Mouse (Mus musculus) intestine, embryonic 14.5 days (tissue): ENCODE results near the gene Mipol1. TPM values are rescaled to one million over a fixed set of nuclear protein-coding genes. Genes with fewer than 3 reads are reported as not detected.

Experiments
- ATAC-seq: fragments of 200-750 bp; cut with Nextera tagmentation; replicated peaks from 2 replicates; pipeline ENCODE4 v1.8.0; 2017; ENCODE audit warnings: low read depth, moderate number of reproducible peaks, moderate TSS enrichment, moderate library complexity; ENCODE audit not compliant: low FRiP score, low TSS enrichment
- DNase-seq: peaks from one replicate; pipeline ENCODE4 v3.0.0-alpha.2; 2018; ENCODE audit warnings: low spot score
- H3K27ac ChIP-seq: fragments of 300-500 bp; sonication (generic); 2 replicates; pipeline ENCODE4 v1.5.1; 2014; ENCODE audit warnings: low read depth, mild to moderate bottlenecking, control low read depth
- H3K27me3 ChIP-seq: fragments of 300-500 bp; sonication (generic); replicated peaks from 2 replicates; pipeline ENCODE4 v1.6.1; 2014; ENCODE audit warnings: low read length, control low read depth; ENCODE audit not compliant: control insufficient read depth, insufficient read depth
- H3K36me3 ChIP-seq: fragments of 300-500 bp; sonication (generic); 2 replicates; pipeline ENCODE4 v1.6.1; 2014; ENCODE audit warnings: low read length, control low read depth; ENCODE audit not compliant: control insufficient read depth, insufficient read depth
- H3K4me1 ChIP-seq: fragments of 300-500 bp; sonication (generic); replicated peaks from 2 replicates; pipeline ENCODE4 v1.6.1; 2014; ENCODE audit warnings: low read length, control low read depth, mixed read lengths; ENCODE audit not compliant: control insufficient read depth, insufficient read depth
- H3K4me2 ChIP-seq: fragments of 300-500 bp; sonication (generic); 2 replicates; pipeline ENCODE4 v1.6.1; 2014; ENCODE audit warnings: low read length
- H3K4me3 ChIP-seq: fragments of 300-500 bp; sonication (generic); 2 replicates; pipeline ENCODE4 v1.5.1; 2014; ENCODE audit warnings: low read depth, low read length, control low read depth, mixed read lengths
- H3K9ac ChIP-seq: fragments of 300-500 bp; sonication (generic); 2 replicates; pipeline ENCODE4 v1.6.1; 2014; ENCODE audit warnings: mild to moderate bottlenecking, low read length
- H3K9me3 ChIP-seq: fragments of 300-500 bp; sonication (generic); 2 replicates; pipeline ENCODE4 v1.6.1; 2016; ENCODE audit warnings: low read length, control low read depth; ENCODE audit not compliant: control insufficient read depth
- WGBS: fragments of 180-500 bp; shearing (Covaris S2); extraction: QIAGEN DNeasy Blood & Tissue Kit; methylation state at CpG from one replicate; pipeline ENCODE4 v1.1.7; 2014; 5-methylcytosine and 5-hydroxymethylcytosine counted together
- polyA plus RNA-seq: library from polyadenylated mRNA; unstranded; fragments of >200 nt; fragmentation: Nextera tagmentation; extraction: Ambion mirVana; gene quantifications from 2 replicates; pipeline ENCODE4 v1.2.1, GENCODE M21; 2014

The Mipol1 gene
- polyA plus RNA-seq, 1 experiment from 2014 or later, result 9.8 TPM

DNA sequence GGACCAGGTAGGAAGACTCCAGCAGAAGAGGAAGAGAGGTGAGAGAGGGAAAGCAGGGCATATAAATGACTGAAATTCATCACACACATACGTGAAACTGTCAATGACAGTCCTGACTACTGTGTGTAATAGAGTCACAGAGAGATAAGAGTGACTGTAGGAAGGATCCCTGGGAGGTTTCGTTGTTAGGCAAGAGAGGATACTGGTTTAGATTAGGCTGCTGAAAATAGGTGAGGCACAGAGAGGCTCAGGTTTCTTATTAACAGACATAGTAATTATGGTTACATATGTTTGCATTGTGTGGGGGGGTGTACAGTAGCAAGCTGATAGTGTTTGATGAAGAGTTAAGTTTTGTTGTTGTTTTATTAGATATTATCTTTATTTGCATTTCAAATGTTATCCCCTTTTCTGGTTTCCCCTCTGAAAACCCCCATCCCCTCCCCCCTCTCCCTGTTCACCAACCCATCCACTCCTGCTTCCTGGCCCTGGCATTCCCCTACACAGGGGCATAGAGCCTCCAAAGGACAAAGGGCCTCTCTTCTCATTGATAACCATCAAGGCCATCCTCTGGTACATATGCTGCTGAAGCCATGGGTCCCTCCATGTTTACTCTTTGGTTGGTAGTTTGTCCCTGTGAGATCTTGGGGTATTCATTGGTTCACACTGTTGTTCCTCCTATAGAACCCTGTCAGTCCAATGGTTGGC is 157.5 kb downstream of the Mipol1 start:
- no peaks in the 10 kb centered on the region for H3K27me3 ChIP-seq
- H3K27ac ChIP-seq, result no peak overlapping the region
- no peak overlapping the region for H3K4me3 ChIP-seq
- ATAC-seq (no peak), DNase-seq (no peak)
- H3K9me3 ChIP-seq, result no peaks in the 10 kb centered on the region
- H3K36me3 ChIP-seq, result no peaks in the 10 kb centered on the region
- no peak overlapping the region for H3K9ac ChIP-seq
- no peaks in the 10 kb centered on the region for H3K4me1 ChIP-seq
- H3K4me2 ChIP-seq, result no peak overlapping the region
- WGBS, result 62% methylated on average over 2 of the region's 2 CpGs

DNA sequence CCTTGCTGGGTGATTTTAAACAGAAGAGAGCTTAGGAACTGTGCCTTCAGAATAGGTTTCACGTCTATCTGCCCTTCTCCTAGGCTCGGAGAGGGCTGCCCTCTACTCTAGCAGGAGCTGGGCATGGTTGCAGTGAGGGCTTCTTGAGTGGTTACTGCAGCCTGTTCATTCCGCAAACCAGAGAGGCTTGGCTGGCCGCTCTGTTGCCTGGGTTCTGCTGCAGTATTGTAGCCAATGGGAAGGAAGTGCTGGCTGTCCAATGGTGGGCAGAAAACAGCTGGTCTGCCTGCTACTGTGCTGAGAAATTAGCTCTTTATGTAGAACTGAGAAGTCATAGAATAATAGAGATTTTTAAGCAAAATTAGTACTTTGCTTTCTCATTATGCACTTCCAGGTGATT is 169.3 kb downstream of the Mipol1 start:
- Histone ChIP-seq H3K27me3 (no peaks in the 10 kb centered on the region), H3K4me1 (no peaks in the 10 kb centered on the region), H3K4me2 (no peak overlapping the region), H3K27ac (no peak overlapping the region), H3K9ac (no peak overlapping the region), H3K9me3 (no peaks in the 10 kb centered on the region), H3K36me3 (no peaks in the 10 kb centered on the region), H3K4me3 (no peak overlapping the region)
- ATAC-seq (no peak), DNase-seq (no peak)
- 57% methylated on average over 4 of the region's 4 CpGs for WGBS

DNA sequence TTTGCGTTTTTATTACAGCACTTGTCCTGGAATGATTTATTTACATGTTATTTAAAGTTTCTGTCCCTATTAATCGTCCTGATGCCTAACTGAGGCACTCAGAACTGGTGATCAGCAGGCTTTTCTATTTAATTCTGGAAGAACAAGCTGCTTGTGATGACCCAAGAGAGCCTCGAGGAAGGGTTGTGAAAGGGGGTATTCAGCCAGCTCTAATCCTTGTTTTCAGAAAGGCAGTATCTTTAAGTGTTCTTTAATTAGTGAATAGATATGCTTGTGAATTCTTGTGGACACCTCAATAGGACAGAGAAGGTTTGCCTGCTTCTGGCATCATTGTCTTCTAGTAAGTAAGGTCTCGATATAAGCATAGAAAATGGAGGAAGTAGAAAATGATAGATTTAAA is 170.0 kb downstream of the Mipol1 start:
- H3K27ac ChIP-seq, result no peak overlapping the region
- H3K36me3 ChIP-seq, result no peaks in the 10 kb centered on the region

DNA sequence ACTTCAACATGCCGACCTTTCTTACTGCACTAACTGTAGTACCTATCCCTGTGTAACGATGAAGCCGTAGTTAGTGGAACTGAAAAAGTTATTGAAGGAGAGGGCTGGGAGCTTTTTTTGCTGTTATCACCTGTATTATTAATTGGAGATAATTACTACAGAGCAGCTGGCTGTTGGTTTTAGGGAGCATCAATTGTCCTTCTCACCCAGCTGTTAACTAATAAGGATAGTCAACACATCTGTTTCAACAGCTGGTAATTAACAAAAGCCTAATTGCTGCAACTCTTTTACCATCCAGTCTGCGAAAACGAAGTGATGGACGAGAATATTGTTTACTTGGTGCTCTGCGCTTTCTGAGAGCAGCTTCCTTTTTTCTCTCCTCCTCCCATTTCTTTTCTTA is 170.9 kb downstream of the Mipol1 start:
- no peaks in the 10 kb centered on the region for H3K36me3 ChIP-seq
- 62% methylated on average over 7 of the region's 7 CpGs for WGBS

More for the DNA sequence above, 170.0 kb downstream of the Mipol1 start:
- WGBS, result 56% methylated on average over 4 of the region's 4 CpGs
- H3K4me2 ChIP-seq, result no peak overlapping the region
- DNase-seq (no peak), ATAC-seq (no peak)
- no peak overlapping the region for H3K4me3 ChIP-seq
- no peaks in the 10 kb centered on the region for H3K4me1 ChIP-seq
- no peak overlapping the region for H3K9ac ChIP-seq
- no peaks in the 10 kb centered on the region for H3K27me3 ChIP-seq
- no peaks in the 10 kb centered on the region for H3K9me3 ChIP-seq

DNA sequence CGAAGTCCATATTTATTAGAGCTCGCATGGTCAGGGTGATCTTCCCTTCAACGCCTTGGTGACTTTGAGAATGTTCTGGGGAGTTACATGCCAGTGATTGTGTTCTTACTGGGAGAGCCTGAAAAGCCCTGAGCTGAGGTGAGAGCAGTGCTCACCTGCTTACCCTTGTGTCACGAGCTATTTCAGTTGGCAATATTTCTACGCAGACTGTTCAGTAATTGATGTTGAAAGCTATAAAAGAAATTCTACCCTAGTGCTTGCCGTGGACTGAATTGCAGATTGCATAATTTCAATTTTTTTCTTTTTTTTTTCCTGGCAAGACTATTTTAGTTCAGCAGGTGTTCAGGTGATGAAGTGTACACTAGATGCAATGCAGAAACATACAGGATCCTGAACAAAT is 172.1 kb downstream of the Mipol1 start:
- no peak for DNase-seq
- H3K4me3 ChIP-seq, result no peak overlapping the region
- H3K27me3 ChIP-seq, result no peaks in the 10 kb centered on the region
- no peak overlapping the region for H3K4me2 ChIP-seq
- no peak overlapping the region for H3K9ac ChIP-seq
- H3K4me1 ChIP-seq, result no peaks in the 10 kb centered on the region
- H3K36me3 ChIP-seq, result no peaks in the 10 kb centered on the region
- no peak for ATAC-seq
- no peaks in the 10 kb centered on the region for H3K9me3 ChIP-seq
- H3K27ac ChIP-seq, result no peak overlapping the region
- whole genome bisulfite sequencing, result 82% methylated on average over 6 of the region's 6 CpGs

More for the DNA sequence above, 170.9 kb downstream of the Mipol1 start:
- Histone ChIP-seq H3K9me3 (no peaks in the 10 kb centered on the region), H3K27me3 (no peaks in the 10 kb centered on the region), H3K4me1 (no peaks in the 10 kb centered on the region), H3K9ac (no peak overlapping the region), H3K4me3 (no peak overlapping the region), H3K4me2 (no peak overlapping the region), H3K27ac (no peak overlapping the region)
- DNase-seq, result no peak
- no peak for ATAC-seq

DNA sequence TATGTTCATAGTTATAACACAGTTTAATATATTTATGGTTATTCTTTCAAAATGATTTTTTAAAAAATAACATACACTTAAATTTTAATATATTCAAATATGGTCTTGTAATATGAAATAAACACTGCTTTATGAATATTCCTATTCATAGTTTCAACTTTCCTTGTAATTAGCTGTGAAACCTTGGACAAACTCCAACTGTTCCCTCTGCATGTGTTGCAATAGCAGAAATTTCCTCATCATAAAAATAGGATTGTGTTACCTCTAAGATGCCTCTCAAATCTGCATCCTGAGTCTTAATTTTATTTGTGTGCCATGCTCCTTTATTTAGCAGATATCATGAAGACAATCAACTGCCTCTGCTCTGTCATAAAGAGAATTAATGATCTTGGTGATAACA is 179.7 kb downstream of the Mipol1 start:
- Histone ChIP-seq H3K36me3 (no peaks in the 10 kb centered on the region), H3K27me3 (no peaks in the 10 kb centered on the region), H3K4me3 (no peak overlapping the region), H3K27ac (no peak overlapping the region), H3K9ac (no peak overlapping the region), H3K9me3 (no peaks in the 10 kb centered on the region), H3K4me2 (no peak overlapping the region), H3K4me1 (no peaks in the 10 kb centered on the region)
- DNase-seq (no peak), ATAC-seq (no peak)

DNA sequence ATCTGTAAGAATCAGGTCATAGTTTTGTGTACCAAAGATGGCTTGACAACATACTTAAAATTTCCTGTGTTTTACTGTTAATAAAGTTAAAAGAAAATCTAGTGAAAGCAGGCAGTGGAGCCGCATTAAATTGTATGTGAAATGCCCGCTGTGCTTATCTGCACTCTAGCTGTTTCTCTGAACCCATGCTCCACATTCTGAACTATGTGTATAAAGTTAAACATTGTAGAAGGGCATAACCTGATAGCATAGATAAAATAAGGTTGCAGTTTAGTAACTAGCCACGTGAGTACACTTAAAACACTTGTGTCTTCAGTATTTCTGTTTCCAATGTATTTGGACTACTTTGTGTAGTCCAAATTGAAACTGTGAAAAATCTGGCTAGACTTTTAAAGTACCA is 183.6 kb downstream of the Mipol1 start:
- no peaks in the 10 kb centered on the region for H3K27me3 ChIP-seq
- no peak overlapping the region for H3K27ac ChIP-seq
- no peak for DNase-seq
- no peak overlapping the region for H3K9ac ChIP-seq
- ATAC-seq, result no peak
- no peak overlapping the region for H3K4me2 ChIP-seq
- H3K4me3 ChIP-seq, result no peak overlapping the region
- WGBS, result 65% methylated on average over 3 of the region's 3 CpGs
- no peaks in the 10 kb centered on the region for H3K4me1 ChIP-seq
- no peaks in the 10 kb centered on the region for H3K9me3 ChIP-seq
- no peaks in the 10 kb centered on the region for H3K36me3 ChIP-seq

DNA sequence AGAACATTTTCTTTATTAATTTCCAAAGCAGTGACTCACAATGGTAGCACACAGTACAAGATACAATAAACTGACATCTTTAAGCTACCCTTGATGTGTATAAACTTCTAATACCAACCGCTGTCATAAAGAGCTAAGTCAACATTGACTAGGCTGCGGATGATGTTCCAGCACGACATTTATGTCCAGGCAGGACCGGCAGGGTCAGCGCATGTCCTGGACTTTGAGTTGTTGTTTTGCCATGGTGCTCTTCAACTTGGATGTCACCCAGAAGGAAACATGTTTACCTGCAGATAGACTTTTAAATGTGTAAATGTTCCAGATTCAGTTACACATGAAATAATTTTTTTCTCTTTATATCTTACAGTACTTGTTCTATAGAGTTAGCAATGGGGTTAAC is 194.7 kb downstream of the Mipol1 start:
- H3K36me3 ChIP-seq, result no peaks in the 10 kb centered on the region
- WGBS, result 80% methylated on average over 5 of the region's 5 CpGs
- no peaks in the 10 kb centered on the region for H3K9me3 ChIP-seq
- no peak overlapping the region for H3K9ac ChIP-seq
- no peak overlapping the region for H3K27ac ChIP-seq
- no peak for DNase-seq
- ATAC-seq, result no peak
- H3K27me3 ChIP-seq, result no peaks in the 10 kb centered on the region
- H3K4me3 ChIP-seq, result no peak overlapping the region
- no peak overlapping the region for H3K4me2 ChIP-seq
- no peaks in the 10 kb centered on the region for H3K4me1 ChIP-seq

DNA sequence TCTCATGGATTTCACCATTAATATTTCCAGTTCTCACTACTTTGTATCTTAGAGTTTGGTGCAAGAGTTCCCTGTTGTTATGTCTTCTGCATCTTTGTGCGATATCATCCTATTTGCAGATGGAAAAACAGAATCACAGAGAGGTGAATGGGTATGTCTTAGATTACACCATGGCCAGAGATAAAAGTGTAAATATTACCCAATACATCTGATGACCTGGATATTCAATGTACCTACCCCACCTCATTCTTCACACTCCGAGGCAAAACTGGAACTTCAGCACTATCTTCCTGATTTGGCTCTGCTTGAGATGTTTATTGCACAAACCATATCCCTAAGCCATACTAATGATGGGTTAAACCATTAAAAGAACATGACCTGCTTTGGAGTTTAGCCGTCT is 198.0 kb downstream of the Mipol1 start:
- H3K36me3 ChIP-seq, result no peaks in the 10 kb centered on the region
- H3K4me1 ChIP-seq, result no peaks in the 10 kb centered on the region
- no peaks in the 10 kb centered on the region for H3K27me3 ChIP-seq
- no peak for ATAC-seq
- H3K4me2 ChIP-seq, result no peak overlapping the region
- no peak overlapping the region for H3K9ac ChIP-seq
- H3K27ac ChIP-seq, result no peak overlapping the region
- H3K4me3 ChIP-seq, result no peak overlapping the region
- no peak for DNase-seq
- H3K9me3 ChIP-seq, result no peaks in the 10 kb centered on the region
- 67% methylated on average over 3 of the region's 3 CpGs for WGBS
